11 mouse cellular contexts compared by ENCODE assay signal in the genomic region with DNA sequence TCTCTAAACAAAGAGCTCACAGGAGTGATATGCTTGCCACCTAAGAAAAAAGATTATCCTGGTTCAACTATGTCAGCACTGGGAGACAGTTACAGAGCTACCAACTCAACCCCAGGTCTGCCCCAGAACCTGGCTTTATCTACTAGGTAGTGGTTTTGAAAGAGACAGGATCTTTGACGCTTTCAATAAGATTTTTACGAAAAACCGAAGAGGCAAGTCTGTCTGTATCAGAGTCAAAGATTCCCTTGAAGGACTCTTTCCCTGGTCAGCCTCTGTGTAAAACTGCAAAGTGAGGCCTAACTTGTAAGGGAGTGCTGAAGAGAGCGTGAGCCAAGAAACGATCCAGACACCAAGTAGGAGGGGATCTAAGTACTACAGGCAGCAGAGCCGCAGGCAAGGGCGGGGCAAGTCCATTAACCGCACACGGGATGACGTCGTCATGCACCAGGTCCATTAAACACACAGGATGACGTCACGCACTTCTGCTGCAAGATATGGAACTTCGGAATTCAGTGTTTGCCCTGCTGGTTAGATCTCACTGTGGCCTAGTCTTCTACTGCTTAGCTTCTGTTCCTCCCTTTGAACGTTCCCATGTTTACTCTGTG. TPM values are rescaled to one million over a fixed set of nuclear protein-coding genes. Genes with fewer than 3 reads are reported as not detected.
DNase-seq lines count a peak whose midpoint lies in the region; ATAC-seq and TF ChIP-seq lines count a peak whose summit lies in the region.
"Had no signal": no experiment of that assay in that cellular context is flagged by ENCODE, and none has a peak within 500 bp of the region (broad histone marks: within the 10 kb centered on the region; RNA-seq: fewer than 3 reads in every experiment).

No protein-coding gene starts in this region.

- H3K9me3 ChIP-seq in limb, embryonic 13.5 days = no peaks in the 10 kb centered on the region
- no peaks in the 10 kb centered on the region for H3K9me3 ChIP-seq in limb, embryonic 10.5 days (replicated peaks)
- no peaks in the 10 kb centered on the region for H3K9me3 ChIP-seq in MEL (replicated peaks; ENCODE audit: insufficient read depth, low read length)
- H3K9me3 ChIP-seq in intestine, embryonic 14.5 days (ENCODE audit: control insufficient read depth, low read length) = no peaks in the 10 kb centered on the region
- no peaks in the 10 kb centered on the region for H3K9me3 ChIP-seq in neural tube, embryonic 14.5 days (ENCODE audit: control insufficient read depth, low read length)
- H3K9me3 ChIP-seq in hindbrain, embryonic 10.5 days = no peaks in the 10 kb centered on the region
- H3K9me3 ChIP-seq: embryonic facial prominence, embryonic 13.5 days; hindbrain, embryonic 12.5 days had no signal

- no peak overlapping the region for H3K4me3 ChIP-seq in limb, embryonic 13.5 days
- H3K4me3 ChIP-seq in limb, embryonic 10.5 days = no peak overlapping the region
- H3K4me3 ChIP-seq in MEL (ENCODE audit: control insufficient read depth in 1 of 2, insufficient read depth in 1 of 2, low read depth in 2 of 2, low read length in 2 of 2) = peak overlapping the region; percentile 48 to 62
- no peak overlapping the region for H3K4me3 ChIP-seq in intestine, embryonic 14.5 days (ENCODE audit: low read depth, low read length)
- H3K4me3 ChIP-seq in neural tube, embryonic 14.5 days (ENCODE audit: low read depth, low read length) = no peak overlapping the region
- H3K4me3 ChIP-seq in hindbrain, embryonic 10.5 days = no peak overlapping the region
- H3K4me3 ChIP-seq: embryonic facial prominence, embryonic 13.5 days; hindbrain, embryonic 12.5 days had no signal

- H3K9ac ChIP-seq in limb, embryonic 13.5 days = no peak overlapping the region
- H3K9ac ChIP-seq in MEL (ENCODE audit: control insufficient read depth, low read depth, low read length, poor library complexity, severe bottlenecking) = peak overlapping the region; percentile 52
- no peak overlapping the region for H3K9ac ChIP-seq in intestine, embryonic 14.5 days (ENCODE audit: low read length)
- no peak overlapping the region for H3K9ac ChIP-seq in neural tube, embryonic 14.5 days (replicated peaks; ENCODE audit: low read depth, low read length)
- H3K9ac ChIP-seq: embryonic facial prominence, embryonic 13.5 days; hindbrain, embryonic 12.5 days had no signal

- WGBS in limb, embryonic 13.5 days = 70% methylated on average over 15 of the region's 15 CpGs
- 87% methylated on average over 15 of the region's 15 CpGs for WGBS in limb, embryonic 10.5 days
- WGBS in intestine, embryonic 14.5 days = 64% methylated on average over 15 of the region's 15 CpGs
- 83% methylated on average over 15 of the region's 15 CpGs for WGBS in neural tube, embryonic 14.5 days
- WGBS in hindbrain, embryonic 10.5 days = 86% methylated on average over 15 of the region's 15 CpGs

- no peak for TF ChIP-seq RAD21 in MEL (IDR thresholded peaks at IDR 0.05; ENCODE audit: low read depth, low read length)

- TF ChIP-seq EP300 in MEL (IDR thresholded peaks at IDR 0.05; ENCODE audit: low read depth in 1 of 2, low read length in 2 of 2) = 0 out of 4 replicates have a peak, but pooled peaks of 1 of the 2 experiments have one; percentile 15

- ATAC-seq in limb, embryonic 13.5 days (ENCODE audit: low FRiP score, low read depth) = peak; percentile 33; the same call in 1 of the 2 replicates
- 0 out of 2 replicates have a peak, but pooled peaks have one; percentile 48 for ATAC-seq in intestine, embryonic 14.5 days (replicated peaks; ENCODE audit: low FRiP score, low TSS enrichment, low read depth)
- peak; percentile 50; the same call in 1 of the 2 replicates for ATAC-seq in neural tube, embryonic 14.5 days (ENCODE audit: low read depth)

- no peak for TF ChIP-seq POLR2A in MEL (IDR thresholded peaks at IDR 0.05; ENCODE audit: control insufficient read depth in 1 of 2, insufficient read depth in 1 of 2, low read depth in 1 of 2, low read length in 2 of 2, poor library complexity in 1 of 2)

- H3K79me2 ChIP-seq in MEL (ENCODE audit: control insufficient read depth, insufficient read depth, low read length, poor library complexity) = no peaks in the 10 kb centered on the region

- peaks cover 7% of the 10 kb centered on the region for H3K27me3 ChIP-seq in limb, embryonic 13.5 days
- peaks cover 17% of the 10 kb centered on the region; the same call in 1 of the 2 replicates for H3K27me3 ChIP-seq in limb, embryonic 10.5 days (ENCODE audit: low read depth, poor library complexity, severe bottlenecking)
- no peaks in the 10 kb centered on the region for H3K27me3 ChIP-seq in MEL (ENCODE audit: control insufficient read depth in 1 of 2, insufficient read depth in 2 of 2, low read length in 2 of 2)
- no peaks in the 10 kb centered on the region; the same call in 1 of the 2 replicates for H3K27me3 ChIP-seq in intestine, embryonic 14.5 days (replicated peaks; ENCODE audit: control insufficient read depth, insufficient read depth, low read length)
- H3K27me3 ChIP-seq in neural tube, embryonic 14.5 days (ENCODE audit: control insufficient read depth, insufficient read depth, low read length) = no peaks in the 10 kb centered on the region
- no peaks in the 10 kb centered on the region; the same call in 1 of the 2 replicates for H3K27me3 ChIP-seq in hindbrain, embryonic 10.5 days (ENCODE audit: insufficient read depth, poor library complexity, severe bottlenecking)
- H3K27me3 ChIP-seq: hindbrain, embryonic 12.5 days had no signal

- no peak overlapping the region for H3K27ac ChIP-seq in limb, embryonic 13.5 days
- H3K27ac ChIP-seq in limb, embryonic 10.5 days = no peak overlapping the region
- H3K27ac ChIP-seq in MEL (ENCODE audit: control insufficient read depth, low read depth, low read length) = peak overlapping the region; percentile 63
- no peak overlapping the region for H3K27ac ChIP-seq in intestine, embryonic 14.5 days (ENCODE audit: low read depth)
- H3K27ac ChIP-seq in neural tube, embryonic 14.5 days (ENCODE audit: low read depth, low read length) = no peak overlapping the region
- H3K27ac ChIP-seq in hindbrain, embryonic 10.5 days = no peak overlapping the region
- H3K27ac ChIP-seq: embryonic facial prominence, embryonic 13.5 days; hindbrain, embryonic 12.5 days; macrophage had no signal

- DNase-seq in limb, embryonic 10.5 days (ENCODE audit: low spot score) = no peak
- DNase-seq in MEL (ENCODE audit: low read depth, low spot score) = peak; percentile 96
- DNase-seq in intestine, embryonic 14.5 days (ENCODE audit: low spot score) = peak; percentile 59
- DNase-seq in cerebellum, postnatal 10 days = no peak
- DNase-seq in hindbrain, embryonic 10.5 days (ENCODE audit: low spot score) = no peak
- DNase-seq: gastrocnemius, postnatal 25 days had no signal

- H3K4me1 ChIP-seq in limb, embryonic 13.5 days = no peaks in the 10 kb centered on the region
- H3K4me1 ChIP-seq in limb, embryonic 10.5 days = peaks cover 5% of the 10 kb centered on the region
- H3K4me1 ChIP-seq in MEL (ENCODE audit: control insufficient read depth in 1 of 2, insufficient read depth in 2 of 2, low read length in 2 of 2) = peaks cover 0 to 16% of the 10 kb centered on the region in 2 experiments; a peak in 2 of 4 replicates
- 0 out of 2 replicates have a peak, but pooled peaks cover 6% of the 10 kb centered on the region for H3K4me1 ChIP-seq in intestine, embryonic 14.5 days (replicated peaks; ENCODE audit: control insufficient read depth, insufficient read depth, low read length)
- H3K4me1 ChIP-seq in neural tube, embryonic 14.5 days (ENCODE audit: control insufficient read depth, insufficient read depth, low read length) = no peaks in the 10 kb centered on the region
- H3K4me1 ChIP-seq in hindbrain, embryonic 10.5 days (replicated peaks) = no peaks in the 10 kb centered on the region
- H3K4me1 ChIP-seq: embryonic facial prominence, embryonic 13.5 days; hindbrain, embryonic 12.5 days had no signal

- no peaks in the 10 kb centered on the region for H3K36me3 ChIP-seq in limb, embryonic 13.5 days
- no peaks in the 10 kb centered on the region for H3K36me3 ChIP-seq in limb, embryonic 10.5 days
- H3K36me3 ChIP-seq in MEL (ENCODE audit: control insufficient read depth in 1 of 2, insufficient read depth in 2 of 2, low read length in 2 of 2) = peaks cover 0 to 11% of the 10 kb centered on the region in 2 experiments; a peak in 2 of 4 replicates
- H3K36me3 ChIP-seq in intestine, embryonic 14.5 days (ENCODE audit: control insufficient read depth, insufficient read depth, low read length) = no peaks in the 10 kb centered on the region
- no peaks in the 10 kb centered on the region for H3K36me3 ChIP-seq in neural tube, embryonic 14.5 days (ENCODE audit: control insufficient read depth, insufficient read depth, low read length)
- H3K36me3 ChIP-seq in hindbrain, embryonic 10.5 days = no peaks in the 10 kb centered on the region
- H3K36me3 ChIP-seq: embryonic facial prominence, embryonic 13.5 days; hindbrain, embryonic 12.5 days had no signal

- H3K4me2 ChIP-seq in limb, embryonic 13.5 days (replicated peaks) = no peak overlapping the region
- H3K4me2 ChIP-seq in intestine, embryonic 14.5 days (ENCODE audit: low read length) = no peak overlapping the region
- no peak overlapping the region for H3K4me2 ChIP-seq in neural tube, embryonic 14.5 days (ENCODE audit: low read depth, low read length)
- H3K4me2 ChIP-seq: embryonic facial prominence, embryonic 13.5 days; hindbrain, embryonic 12.5 days had no signal

- no peak for TF ChIP-seq CTCF in MEL (IDR thresholded peaks at IDR 0.05 in 2 of 3, conservative IDR thresholded peaks at IDR 0.05 in 1 of 3; ENCODE audit: control insufficient read depth in 1 of 3, insufficient read depth in 1 of 3, low read depth in 2 of 3, low read length in 3 of 3, poor library complexity in 1 of 3, severe bottlenecking in 1 of 3)

RNA-seq across cellular contexts. Expression of a gene that starts 12.7 kb away (rescaled TPM):
- 53.0 and 54.8 TPM in 2 replicates for polyA plus RNA-seq in limb, embryonic 13.5 days (2015; fragmentation: Nextera tagmentation; extraction: Ambion mirVana)
- 64.4 and 67.5 TPM in 2 replicates for polyA plus RNA-seq in limb, embryonic 10.5 days (2016; fragmentation: Nextera tagmentation; extraction: Ambion mirVana)
- 49.4 and 50.0 TPM in 2 replicates for total RNA-seq in MEL (2012; rRNA removed)
- polyA plus RNA-seq in MEL (2012; ENCODE audit: insufficient read depth in 1 of 2, insufficient read length in 2 of 2, low read depth in 1 of 2, low replicate concordance in 2 of 2, missing spikeins in 1 of 2) = 10 to 100 TPM in 1 of 2 experiments, not detected in 1; 62.8 TPM
- polyA plus RNA-seq in intestine, embryonic 14.5 days (2014; fragmentation: Nextera tagmentation; extraction: Ambion mirVana) = 58.5 and 59.5 TPM in 2 replicates
- 62.1 and 73.5 TPM in 2 replicates for polyA plus RNA-seq in neural tube, embryonic 14.5 days (2014; fragmentation: Nextera tagmentation; extraction: Ambion mirVana)
- polyA plus RNA-seq in hindbrain, embryonic 10.5 days (2016; fragmentation: Nextera tagmentation; extraction: Ambion mirVana) = 76.0 and 81.2 TPM in 2 replicates

RNA-seq across cellular contexts. Expression of a gene that starts 32.0 kb away (rescaled TPM):
- polyA plus RNA-seq in limb, embryonic 13.5 days (2015; fragmentation: Nextera tagmentation; extraction: Ambion mirVana) = 10.5 and 11.4 TPM in 2 replicates
- 11.8 and 12.3 TPM in 2 replicates for polyA plus RNA-seq in limb, embryonic 10.5 days (2016; fragmentation: Nextera tagmentation; extraction: Ambion mirVana)
- total RNA-seq in MEL (2012; rRNA removed) = 14.0 TPM in 2 replicates
- 10 to 100 TPM in 1 of 2 experiments, not detected in 1; 12.2 TPM for polyA plus RNA-seq in MEL (2012; ENCODE audit: insufficient read depth in 1 of 2, insufficient read length in 2 of 2, low read depth in 1 of 2, low replicate concordance in 2 of 2, missing spikeins in 1 of 2)
- 14.7 and 16.9 TPM in 2 replicates for polyA plus RNA-seq in intestine, embryonic 14.5 days (2014; fragmentation: Nextera tagmentation; extraction: Ambion mirVana)
- polyA plus RNA-seq in neural tube, embryonic 14.5 days (2014; fragmentation: Nextera tagmentation; extraction: Ambion mirVana) = 14.9 and 15.2 TPM in 2 replicates
- polyA plus RNA-seq in hindbrain, embryonic 10.5 days (2016; fragmentation: Nextera tagmentation; extraction: Ambion mirVana) = 10.8 TPM in 2 replicates

Comparison
In these comparisons a context has a peak if more than half of its experiments do, and no peak if none do; other contexts are left out.
1. H3K4me3 ChIP-seq: peak in MEL (2 of 2); none in limb, embryonic 13.5 days (single experiment), limb, embryonic 10.5 days (single experiment), intestine, embryonic 14.5 days (single experiment), neural tube, embryonic 14.5 days (single experiment) and hindbrain, embryonic 10.5 days (single experiment).
2. DNase-seq: peak in MEL (single experiment) and intestine, embryonic 14.5 days (single experiment); none in limb, embryonic 10.5 days (single experiment), cerebellum, postnatal 10 days (0 of 2) and hindbrain, embryonic 10.5 days (single experiment).
3. Peak in every context shown above with its lines, with median percentiles within 50 percentile points of each other: ATAC-seq.